Mouse (Mus musculus): ENCODE measurements around the gene Aox1. TPM values are rescaled to one million over a fixed set of nuclear protein-coding genes. Genes with fewer than 3 reads are reported as not detected.
"Not testable (repeated sequence)": the region's sequence is repeated elsewhere in the genome, so short reads cannot be mapped to it uniquely, and the experiment has no call there.

Gene Aox1
- polyA plus RNA-seq, 2 experiments = 0.16 to 0.32 TPM

DNA sequence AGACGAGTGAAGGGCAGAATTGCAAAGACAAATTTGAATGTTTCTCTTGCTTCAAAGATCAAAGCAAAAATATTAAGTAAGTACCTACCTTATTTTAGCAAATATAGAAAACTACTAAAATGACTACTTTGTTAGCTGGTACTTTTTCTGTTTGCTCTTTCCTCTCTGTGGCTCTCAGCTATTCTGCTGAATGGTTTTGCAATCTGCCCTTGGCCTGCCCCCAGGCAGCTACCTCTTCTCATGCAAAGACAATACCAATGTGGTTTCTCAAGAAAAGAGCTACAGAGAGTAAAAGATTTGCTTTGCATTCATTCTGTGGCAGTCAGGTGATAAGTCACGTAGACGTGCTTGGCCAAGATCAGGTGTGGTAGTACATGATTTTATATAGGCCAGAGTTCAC lies 31.6 kb upstream of the Aox1 start:
- no peak overlapping the region for H3K9ac ChIP-seq (replicated peaks)
- no peaks in the 10 kb centered on the region for H3K9me3 ChIP-seq (ENCODE audit: control insufficient read depth, low read length)
- no peak for TF ChIP-seq CTCF (IDR thresholded peaks at IDR 0.05; ENCODE audit: low read depth)
- no peak for TF ChIP-seq EP300 (IDR thresholded peaks at IDR 0.05; ENCODE audit: low read depth)
- H3K27me3 ChIP-seq (ENCODE audit: control insufficient read depth, insufficient read depth, low read length) = no peaks in the 10 kb centered on the region
- WGBS (ENCODE audit: insufficient replicate concordance) = 64% methylated on average over 3 of the region's 3 CpGs
- peak overlapping the region; percentile 80 for H3K4me2 ChIP-seq (ENCODE audit: low read depth)
- DNase-seq (ENCODE audit: low read depth in 3 of 3, low spot score in 3 of 3) = no peak
- no peak overlapping the region for H3K4me3 ChIP-seq (ENCODE audit: insufficient read depth in 1 of 2, low read depth in 2 of 2, low read length in 2 of 2)
- peaks cover 14% of the 10 kb centered on the region for H3K36me3 ChIP-seq (replicated peaks; ENCODE audit: control insufficient read depth, insufficient read depth, low read depth)
- no peak overlapping the region for H3K27ac ChIP-seq
- peaks cover 13 to 14% of the 10 kb centered on the region in 2 experiments for H3K4me1 ChIP-seq (replicated peaks; ENCODE audit: control insufficient read depth in 2 of 2, insufficient read depth in 2 of 2, low read length in 1 of 2)
- ATAC-seq (ENCODE audit: insufficient read depth) = no peak

DNA sequence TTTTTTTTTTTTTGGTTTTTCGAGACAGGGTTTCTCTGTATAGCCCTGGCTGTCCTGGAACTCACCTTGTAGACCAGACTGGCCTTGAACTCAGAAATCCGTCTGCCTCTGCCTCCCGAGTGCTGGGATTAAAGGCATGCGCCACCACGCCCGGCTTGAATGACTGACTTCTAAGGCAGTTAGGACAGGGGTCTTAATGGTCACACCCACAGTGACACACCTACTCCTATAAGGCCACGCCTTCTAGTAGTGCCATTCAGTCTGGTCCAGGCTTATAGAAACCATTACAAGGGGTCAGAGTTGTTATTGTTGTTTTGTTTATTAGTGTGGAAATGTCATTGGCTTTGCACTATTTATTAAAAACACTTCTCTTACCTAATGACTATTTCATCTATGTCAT lies 23.3 kb upstream of the Aox1 start:
- not testable (repeated sequence) for H3K27me3 ChIP-seq (ENCODE audit: control insufficient read depth, insufficient read depth, low read length); H3K4me2 ChIP-seq (ENCODE audit: low read depth); DNase-seq (ENCODE audit: low read depth in 3 of 3, low spot score in 3 of 3); ATAC-seq (ENCODE audit: insufficient read depth); H3K9me3 ChIP-seq (ENCODE audit: control insufficient read depth, low read length); H3K27ac ChIP-seq; H3K9ac ChIP-seq (replicated peaks); H3K4me3 ChIP-seq (ENCODE audit: insufficient read depth in 1 of 2, low read depth in 2 of 2, low read length in 2 of 2); H3K36me3 ChIP-seq (replicated peaks; ENCODE audit: control insufficient read depth, insufficient read depth, low read depth); H3K4me1 ChIP-seq (replicated peaks; ENCODE audit: control insufficient read depth in 2 of 2, insufficient read depth in 2 of 2, low read length in 1 of 2)
- WGBS (ENCODE audit: insufficient replicate concordance) = 80% methylated on average over 7 of the region's 7 CpGs

DNA sequence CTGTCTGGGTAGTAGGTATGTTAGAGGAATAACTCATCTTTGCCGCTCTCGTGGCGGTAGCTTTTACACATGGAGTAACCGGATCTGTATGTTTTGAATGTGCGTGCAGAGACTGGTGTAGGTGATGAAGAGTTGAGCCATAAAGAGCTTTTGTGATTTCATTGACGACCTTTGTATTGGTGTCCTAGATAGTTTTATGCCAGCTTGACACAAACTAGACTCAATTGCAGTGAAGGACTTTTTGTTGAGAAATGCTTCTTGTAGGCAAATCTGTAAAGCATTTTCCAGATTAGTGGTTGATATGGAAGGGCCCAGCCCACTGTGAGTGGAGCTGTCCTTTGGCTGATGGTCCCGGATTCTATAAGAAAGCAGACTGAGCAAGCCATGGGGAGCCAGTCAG lies 10.9 kb upstream of the Aox1 start, which contains the start of gene Kctd18:
Gene Kctd18 (minus strand): TSS at position 101 of the 400 bp plus-strand sequence.
- H3K27me3 ChIP-seq (ENCODE audit: control insufficient read depth, insufficient read depth, low read length) = no peaks in the 10 kb centered on the region
- H3K4me2 ChIP-seq (ENCODE audit: low read depth) = no peak within 1 kb of the TSS
- no peaks in the 10 kb centered on the region for H3K4me1 ChIP-seq (replicated peaks; ENCODE audit: control insufficient read depth in 2 of 2, insufficient read depth in 2 of 2, low read length in 1 of 2)
- TF ChIP-seq EP300 (IDR thresholded peaks at IDR 0.05; ENCODE audit: low read depth) (no peak), CTCF (IDR thresholded peaks at IDR 0.05; ENCODE audit: low read depth) (no peak)
- no peak within 1 kb of the TSS for H3K9ac ChIP-seq (replicated peaks)
- H3K9me3 ChIP-seq (ENCODE audit: control insufficient read depth, low read length) = no peaks in the 10 kb centered on the region
- DNase-seq (ENCODE audit: low read depth in 3 of 3, low spot score in 3 of 3) (no peak), ATAC-seq (ENCODE audit: insufficient read depth) (no peak)
- H3K27ac ChIP-seq = no peak within 1 kb of the TSS
- WGBS (ENCODE audit: insufficient replicate concordance) = 88% methylated on average over 7 of the region's 7 CpGs
- H3K36me3 ChIP-seq (replicated peaks; ENCODE audit: control insufficient read depth, insufficient read depth, low read depth) = peaks cover 55% of the 10 kb centered on the region
- no peak within 1 kb of the TSS for H3K4me3 ChIP-seq (ENCODE audit: insufficient read depth in 1 of 2, low read depth in 2 of 2, low read length in 2 of 2)

GRCm38 (mm10) chr1:58027707-58028106 lies 2.0 kb upstream of the Aox1 start:
- DNase-seq (ENCODE audit: low read depth in 3 of 3, low spot score in 3 of 3) = no peak
- TF ChIP-seq CTCF (IDR thresholded peaks at IDR 0.05; ENCODE audit: low read depth) (no peak), EP300 (IDR thresholded peaks at IDR 0.05; ENCODE audit: low read depth) (no peak)
- Histone ChIP-seq H3K36me3 (replicated peaks; ENCODE audit: control insufficient read depth, insufficient read depth, low read depth) (peaks cover 14% of the 10 kb centered on the region), H3K4me3 (ENCODE audit: insufficient read depth in 1 of 2, low read depth in 2 of 2, low read length in 2 of 2) (no peak overlapping the region; a peak in 1 of 4 replicates), H3K27me3 (ENCODE audit: control insufficient read depth, insufficient read depth, low read length) (no peaks in the 10 kb centered on the region), H3K9me3 (ENCODE audit: control insufficient read depth, low read length) (no peaks in the 10 kb centered on the region), H3K4me1 (replicated peaks; ENCODE audit: control insufficient read depth in 2 of 2, insufficient read depth in 2 of 2, low read length in 1 of 2) (peaks cover 10 to 27% of the 10 kb centered on the region in 2 experiments), H3K9ac (replicated peaks) (no peak overlapping the region; the same call in 1 of the 2 replicates), H3K4me2 (ENCODE audit: low read depth) (peak overlapping the region; percentile 44), H3K27ac (no peak overlapping the region)
- peak; percentile 50; the same call in 1 of the 2 replicates for ATAC-seq (ENCODE audit: insufficient read depth)
- WGBS (ENCODE audit: insufficient replicate concordance) = 21% methylated on average over 7 of the region's 7 CpGs

DNA sequence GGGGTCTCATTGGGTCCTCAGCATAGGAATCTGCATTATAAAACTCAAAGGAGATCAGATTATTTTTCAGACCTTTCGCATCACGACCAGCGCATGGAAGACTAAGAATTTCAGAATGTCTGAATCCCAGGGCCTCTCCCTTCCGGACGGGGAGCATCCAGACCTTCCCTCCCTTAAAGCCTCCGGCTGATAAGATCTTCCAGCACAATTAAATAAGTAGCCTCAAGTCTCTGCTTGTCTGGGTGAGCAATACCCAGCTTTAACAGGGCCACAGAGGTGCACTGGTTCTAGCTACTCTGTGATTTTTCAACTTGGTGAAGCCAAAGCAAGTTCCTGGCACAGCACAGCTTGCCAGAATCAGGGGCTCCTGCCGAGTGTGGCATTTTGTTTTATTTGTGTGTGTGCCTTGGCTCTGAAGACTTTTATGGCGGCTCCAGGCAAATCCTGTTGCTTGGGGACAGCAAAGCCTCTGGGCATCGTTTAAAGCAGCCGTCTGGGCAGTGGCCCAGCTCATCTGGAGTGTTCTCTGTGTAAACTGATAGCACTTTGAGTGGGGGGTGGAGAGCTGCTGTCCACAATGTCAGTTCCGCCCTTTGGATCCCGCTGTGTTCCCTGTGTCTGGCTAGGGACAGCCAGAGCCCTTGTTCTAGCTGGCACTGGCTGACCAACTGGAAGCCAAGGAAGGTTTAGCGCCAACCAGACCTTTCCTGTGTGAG lies 583 bp downstream of the Aox1 start:
- no peaks in the 10 kb centered on the region for H3K9me3 ChIP-seq (ENCODE audit: control insufficient read depth, low read length)
- ATAC-seq (ENCODE audit: insufficient read depth) = no peak
- peaks cover 10 to 27% of the 10 kb centered on the region in 2 experiments for H3K4me1 ChIP-seq (replicated peaks; ENCODE audit: control insufficient read depth in 2 of 2, insufficient read depth in 2 of 2, low read length in 1 of 2)
- DNase-seq (ENCODE audit: low read depth in 3 of 3, low spot score in 3 of 3) = no peak
- TF ChIP-seq EP300 (IDR thresholded peaks at IDR 0.05; ENCODE audit: low read depth) = no peak
- no peak for TF ChIP-seq CTCF (IDR thresholded peaks at IDR 0.05; ENCODE audit: low read depth)
- H3K27ac ChIP-seq = no peak overlapping the region
- H3K36me3 ChIP-seq (replicated peaks; ENCODE audit: control insufficient read depth, insufficient read depth, low read depth) = no peaks in the 10 kb centered on the region
- 33% methylated on average over 13 of the region's 13 CpGs for WGBS (ENCODE audit: insufficient replicate concordance)
- peak overlapping the region; percentile 61 for H3K4me2 ChIP-seq (ENCODE audit: low read depth)
- H3K4me3 ChIP-seq (ENCODE audit: insufficient read depth in 1 of 2, low read depth in 2 of 2, low read length in 2 of 2) = peak overlapping the region; percentile 29 to 38; a peak in 3 of 4 replicates
- H3K9ac ChIP-seq (replicated peaks) = no peak overlapping the region
- H3K27me3 ChIP-seq (ENCODE audit: control insufficient read depth, insufficient read depth, low read length) = no peaks in the 10 kb centered on the region

Data from liver, embryonic 14.5 days (tissue).